Mouse (Mus musculus) liver, embryonic 14.5 days (tissue): ENCODE measurements around the gene Rad54l2. TPM values are rescaled to one million over a fixed set of nuclear protein-coding genes. Genes with fewer than 3 reads are reported as not detected.

Source experiments
- ATAC-seq: fragments of 200-750 bp; cut with Nextera tagmentation; 2 replicates; pipeline ENCODE4 v1.8.0; 2017; ENCODE audit warnings: moderate number of reproducible peaks, mild to moderate bottlenecking, moderate library complexity; ENCODE audit not compliant: insufficient read depth
- DNase-seq, 3 experiments: peaks; one replicate each; pipeline ENCODE4 v3.0.0-alpha.2; 2012 to 2013; ENCODE audit warnings: low read depth in 3 of 3, low spot score in 3 of 3
- H3K27ac ChIP-seq: fragments of 300-500 bp; sonication (generic); 2 replicates; pipeline ENCODE4 v1.5.1; 2014; ENCODE audit warnings: moderate library complexity, mild to moderate bottlenecking, control low read depth, inconsistent platforms
- H3K27me3 ChIP-seq: fragments of 300-500 bp; sonication (generic); 2 replicates; pipeline ENCODE4 v1.6.1; 2014; ENCODE audit warnings: mild to moderate bottlenecking, low read length, moderate library complexity; ENCODE audit not compliant: control insufficient read depth, insufficient read depth
- H3K36me3 ChIP-seq: fragments of 300-500 bp; sonication (generic); replicated peaks from 2 replicates; pipeline ENCODE4 v1.6.1; 2014; ENCODE audit warnings: low read depth; ENCODE audit not compliant: control insufficient read depth, insufficient read depth
- H3K4me1 ChIP-seq, 2 experiments: fragments of 200-500 bp in 1 of 2; fragments of 300-500 bp in 1 of 2; sonication (generic) in 1 of 2; replicated peaks; 2 replicates each; pipeline ENCODE4 v1.6.1; 2012 to 2014; ENCODE audit warnings: antibody characterized with exemption in 1 of 2, inconsistent platforms in 1 of 2, low read length in 1 of 2; ENCODE audit not compliant: control insufficient read depth in 2 of 2, insufficient read depth in 2 of 2
- H3K4me2 ChIP-seq: fragments of 300-500 bp; sonication (generic); 2 replicates; pipeline ENCODE4 v1.6.1; 2014; ENCODE audit warnings: low read depth, mild to moderate bottlenecking, control low read depth, moderate library complexity
- H3K4me3 ChIP-seq, 2 experiments: fragments of 200-500 bp in 1 of 2; fragments of 300-500 bp in 1 of 2; sonication (generic) in 1 of 2; 2 replicates each; pipeline ENCODE4 v1.5.1; 2012 to 2014; ENCODE audit warnings: low read depth in 2 of 2, low read length in 2 of 2, mild to moderate bottlenecking in 2 of 2, control low read depth in 1 of 2, inconsistent platforms in 1 of 2, moderate library complexity in 1 of 2; ENCODE audit not compliant: insufficient read depth in 1 of 2
- H3K9ac ChIP-seq: fragments of 300-500 bp; sonication (generic); replicated peaks from 2 replicates; pipeline ENCODE4 v1.6.1; 2014; ENCODE audit warnings: mild to moderate bottlenecking, control low read depth, moderate library complexity
- H3K9me3 ChIP-seq: fragments of 300-500 bp; sonication (generic); 2 replicates; pipeline ENCODE4 v1.6.1; 2016; ENCODE audit warnings: low read length, mixed read lengths; ENCODE audit not compliant: control insufficient read depth
- CTCF ChIP-seq: IDR thresholded peaks from 2 replicates; pipeline ENCODE4 v1.5.1; 2016; ENCODE audit warnings: antibody characterized with exemption, low read depth, control low read depth
- EP300 ChIP-seq: IDR thresholded peaks from 2 replicates; pipeline ENCODE4 v1.6.1; 2016; ENCODE audit warnings: antibody characterized with exemption, low read depth
- WGBS: fragments of 180-500 bp; shearing (Covaris S2); extraction: QIAGEN DNeasy Blood & Tissue Kit; methylation state at CpG from one replicate; pipeline ENCODE4 v1.1.7; 2014; ENCODE audit not compliant: insufficient replicate concordance; 5-methylcytosine and 5-hydroxymethylcytosine counted together
- polyA plus RNA-seq, 2 experiments: library from polyadenylated mRNA; depleted of rRNA in 1 of 2; stranded (reverse) in 1 of 2; unstranded in 1 of 2; fragments of >200 nt; fragmentation: Nextera tagmentation in 1 of 2; extraction: Ambion mirVana in 1 of 2; gene quantifications; 2 replicates each; pipeline versions ENCODE4 v1.2.1 to v1.2.3; 2012 to 2014

Gene Rad54l2
- polyA plus RNA-seq, 2 experiments = 0.96 to 2.4 TPM

GRCm38 (mm10) chr9:106663200-106663599, 125.8 kb downstream of the Rad54l2 start:
- Histone ChIP-seq H3K4me1 (no peaks in the 10 kb centered on the region), H3K27ac (no peak overlapping the region), H3K4me2 (no peak overlapping the region), H3K9ac (no peak overlapping the region), H3K36me3 (no peaks in the 10 kb centered on the region), H3K9me3 (no peaks in the 10 kb centered on the region), H3K27me3 (no peaks in the 10 kb centered on the region), H3K4me3 (no peak overlapping the region)
- 60% methylated on average over 6 of the region's 6 CpGs for WGBS
- no peak for TF ChIP-seq EP300
- no peak for TF ChIP-seq CTCF
- DNase-seq (no peak), ATAC-seq (no peak)

- DNase-seq (no peak), ATAC-seq (no peak)
- no peaks in the 10 kb centered on the region for H3K4me1 ChIP-seq
- no peak for TF ChIP-seq CTCF
- TF ChIP-seq EP300 = no peak
- no peaks in the 10 kb centered on the region for H3K9me3 ChIP-seq
- no peaks in the 10 kb centered on the region for H3K36me3 ChIP-seq
- H3K9ac ChIP-seq = no peak overlapping the region
- H3K4me2 ChIP-seq = no peak overlapping the region
- H3K27me3 ChIP-seq = peaks cover 11% of the 10 kb centered on the region
- no peak overlapping the region for H3K27ac ChIP-seq
- 55% methylated on average over 1 of the region's 1 CpGs for WGBS
- H3K4me3 ChIP-seq = no peak overlapping the region
These were observed 129.1 kb downstream of the Rad54l2 start for GRCm38 (mm10) chr9:106659935-106660334.

GRCm38 (mm10) chr9:106659441-106659840, 129.6 kb downstream of the Rad54l2 start:
- no peaks in the 10 kb centered on the region for H3K36me3 ChIP-seq
- H3K4me1 ChIP-seq = no peaks in the 10 kb centered on the region
- H3K4me2 ChIP-seq = no peak overlapping the region
- no peak overlapping the region for H3K9ac ChIP-seq
- WGBS = 79% methylated on average over 7 of the region's 7 CpGs
- H3K4me3 ChIP-seq = no peak overlapping the region
- H3K27ac ChIP-seq = no peak overlapping the region
- H3K9me3 ChIP-seq = no peaks in the 10 kb centered on the region
- ATAC-seq (no peak), DNase-seq (no peak)
- peaks cover 11% of the 10 kb centered on the region for H3K27me3 ChIP-seq
- no peak for TF ChIP-seq EP300
- TF ChIP-seq CTCF = no peak

- 36% methylated on average over 5 of the region's 5 CpGs for WGBS
- TF ChIP-seq EP300 (no peak), CTCF (no peak)
- Histone ChIP-seq H3K4me3 (no peak overlapping the region), H3K9me3 (no peaks in the 10 kb centered on the region), H3K9ac (no peak overlapping the region), H3K4me2 (no peak overlapping the region), H3K27ac (no peak overlapping the region), H3K27me3 (peaks cover 11% of the 10 kb centered on the region), H3K36me3 (no peaks in the 10 kb centered on the region), H3K4me1 (no peaks in the 10 kb centered on the region)
- DNase-seq (no peak), ATAC-seq (no peak)
These were observed 131.4 kb downstream of the Rad54l2 start for GRCm38 (mm10) chr9:106657592-106657991.

- TF ChIP-seq EP300 (no peak), CTCF (no peak)
- no peaks in the 10 kb centered on the region for H3K9me3 ChIP-seq
- no peak overlapping the region for H3K9ac ChIP-seq
- peaks cover 11% of the 10 kb centered on the region for H3K27me3 ChIP-seq
- H3K4me1 ChIP-seq = no peaks in the 10 kb centered on the region
- ATAC-seq (no peak), DNase-seq (no peak)
- H3K27ac ChIP-seq = no peak overlapping the region
- H3K4me3 ChIP-seq = no peak overlapping the region
- H3K4me2 ChIP-seq = no peak overlapping the region
- H3K36me3 ChIP-seq = no peaks in the 10 kb centered on the region
- WGBS = 31% methylated on average over 5 of the region's 5 CpGs
These were observed 132.2 kb downstream of the Rad54l2 start for GRCm38 (mm10) chr9:106656820-106657219.
